27 mouse cellular contexts compared by ENCODE assay signal in genomic region chr9:46085898-46086297, GRCm38 (mm10).
DNase-seq lines count a peak whose midpoint lies in the region; ATAC-seq and TF ChIP-seq lines count a peak whose summit lies in the region.
"Had no signal": no experiment of that assay in that cellular context is flagged by ENCODE, and none has a peak within 500 bp of the region (broad histone marks: within the 10 kb centered on the region; RNA-seq: fewer than 3 reads in every experiment).

No protein-coding gene starts in this region.

- no peak overlapping the region for H3K27ac ChIP-seq in kidney, embryonic 15.5 days
- H3K27ac ChIP-seq in kidney, adult 2 months (ENCODE audit: insufficient read depth, low read depth, low read length): 0 out of 2 replicates have a peak overlapping the region, but pooled peaks have one; percentile 1
- H3K27ac ChIP-seq in liver, postnatal 0 days (ENCODE audit: low read depth): peak overlapping the region; percentile 94
- H3K27ac ChIP-seq: embryonic facial prominence, embryonic 15.5 days; forebrain, embryonic 15.5 days; hindbrain, embryonic 10.5 days; limb, embryonic 15.5 days; lung, embryonic 15.5 days; midbrain, embryonic 13.5 days; neural tube, embryonic 12.5 days had no signal

- no peak for TF ChIP-seq CTCF in kidney, adult 2 months (conservative IDR thresholded peaks at IDR 0.05; ENCODE audit: insufficient read depth, insufficient read length, low read depth, low read length)
- TF ChIP-seq CTCF in liver, postnatal 0 days (IDR thresholded peaks at IDR 0.05; ENCODE audit: low read depth): no peak

- no peak for TF ChIP-seq EP300 in liver, postnatal 0 days (IDR thresholded peaks at IDR 0.05; ENCODE audit: low read depth)

- ATAC-seq in kidney, embryonic 15.5 days (replicated peaks; ENCODE audit: low FRiP score): no peak; the same call in 1 of the 2 replicates
- no peak for ATAC-seq in liver, postnatal 0 days
- ATAC-seq: forebrain, embryonic 15.5 days; hindbrain, embryonic 16.5 days; intestine, postnatal 0 days; midbrain, embryonic 13.5 days had no signal

- H3K4me2 ChIP-seq in kidney, embryonic 15.5 days: no peak overlapping the region
- H3K4me2 ChIP-seq in liver, postnatal 0 days (ENCODE audit: low read depth, low read length): no peak overlapping the region
- H3K4me2 ChIP-seq: embryonic facial prominence, embryonic 15.5 days; forebrain, embryonic 15.5 days; heart, embryonic 11.5 days; limb, embryonic 15.5 days; lung, embryonic 15.5 days; midbrain, embryonic 13.5 days; neural tube, embryonic 12.5 days had no signal

- peak; percentile 75 for DNase-seq in kidney, adult 11 months
- DNase-seq in kidney, adult 2 months: peak; percentile 85
- peak; percentile 60 for DNase-seq in kidney, postnatal 10 days
- DNase-seq in liver, postnatal 0 days: no peak
- no peak for DNase-seq in adrenal gland, adult 2 months
- DNase-seq in cerebellum, adult 8-10 months: no peak
- DNase-seq: adrenal gland, postnatal 25 days; cerebellum, adult 9-10 months; gastrocnemius, postnatal 14 days; heart, adult 11 months; left cerebral cortex, postnatal 4 days; lung, postnatal 36 days; right cerebral cortex, postnatal 4 days; thymus, postnatal 36 days had no signal

- H3K4me1 ChIP-seq in kidney, embryonic 15.5 days: peaks cover 22% of the 10 kb centered on the region
- peaks cover 57% of the 10 kb centered on the region for H3K4me1 ChIP-seq in kidney, adult 2 months (ENCODE audit: control insufficient read depth, insufficient read depth, low read length)
- peaks cover 25% of the 10 kb centered on the region for H3K4me1 ChIP-seq in liver, postnatal 0 days (ENCODE audit: insufficient read depth)
- H3K4me1 ChIP-seq: neural tube, embryonic 12.5 days had no signal

- 55% methylated on average over 7 of the region's 7 CpGs for WGBS in kidney, embryonic 15.5 days
- WGBS in kidney, adult 2 months: 36% methylated on average over 7 of the region's 7 CpGs
- WGBS in liver, postnatal 0 days (ENCODE audit: insufficient replicate concordance): 68% methylated on average over 7 of the region's 7 CpGs

- H3K4me3 ChIP-seq in kidney, embryonic 15.5 days (replicated peaks): no peak overlapping the region
- no peak overlapping the region for H3K4me3 ChIP-seq in kidney, adult 2 months (ENCODE audit: insufficient read depth, low read depth, low read length)
- H3K4me3 ChIP-seq in liver, postnatal 0 days (ENCODE audit: low read depth, low read length): no peak overlapping the region
- H3K4me3 ChIP-seq: embryonic facial prominence, embryonic 15.5 days; forebrain, embryonic 15.5 days; hindbrain, embryonic 10.5 days; left cerebral cortex, adult 2 months; limb, embryonic 15.5 days; lung, embryonic 15.5 days; megakaryocyte, embryonic 14.5 days; midbrain, embryonic 13.5 days; neural tube, embryonic 12.5 days had no signal

- H3K9ac ChIP-seq in kidney, embryonic 15.5 days: no peak overlapping the region
- H3K9ac ChIP-seq in liver, postnatal 0 days (replicated peaks): no peak overlapping the region
- H3K9ac ChIP-seq: embryonic facial prominence, embryonic 15.5 days; forebrain, embryonic 15.5 days; limb, embryonic 15.5 days; lung, embryonic 15.5 days; midbrain, embryonic 13.5 days; neural tube, embryonic 12.5 days had no signal

- no peaks in the 10 kb centered on the region for H3K9me3 ChIP-seq in kidney, embryonic 15.5 days (replicated peaks)
- H3K9me3 ChIP-seq in liver, postnatal 0 days (ENCODE audit: low read length): no peaks in the 10 kb centered on the region
- H3K9me3 ChIP-seq: embryonic facial prominence, embryonic 15.5 days; forebrain, embryonic 15.5 days; hindbrain, embryonic 10.5 days; limb, embryonic 15.5 days; lung, embryonic 15.5 days; megakaryocyte, embryonic 14.5 days; midbrain, embryonic 13.5 days; neural tube, embryonic 12.5 days had no signal

- no peak for TF ChIP-seq POLR2A in kidney, adult 2 months (IDR thresholded peaks at IDR 0.05; ENCODE audit: low read depth, low read length)

- H3K36me3 ChIP-seq in kidney, embryonic 15.5 days: no peaks in the 10 kb centered on the region
- H3K36me3 ChIP-seq in kidney, adult 2 months (ENCODE audit: control insufficient read depth, insufficient read depth, low read length): no peaks in the 10 kb centered on the region
- H3K36me3 ChIP-seq in liver, postnatal 0 days (replicated peaks; ENCODE audit: insufficient read depth, low read length): no peaks in the 10 kb centered on the region
- H3K36me3 ChIP-seq: embryonic facial prominence, embryonic 15.5 days; forebrain, embryonic 15.5 days; hindbrain, embryonic 10.5 days; limb, embryonic 15.5 days; lung, embryonic 15.5 days; midbrain, embryonic 13.5 days; neural tube, embryonic 12.5 days had no signal

- no peaks in the 10 kb centered on the region for H3K27me3 ChIP-seq in kidney, embryonic 15.5 days
- no peaks in the 10 kb centered on the region for H3K27me3 ChIP-seq in kidney, adult 2 months (replicated peaks; ENCODE audit: control insufficient read depth, insufficient read depth, low read length)
- no peaks in the 10 kb centered on the region for H3K27me3 ChIP-seq in liver, postnatal 0 days (ENCODE audit: insufficient read depth, low read length)
- H3K27me3 ChIP-seq: embryonic facial prominence, embryonic 15.5 days; forebrain, embryonic 15.5 days; limb, embryonic 15.5 days; lung, embryonic 15.5 days; megakaryocyte, embryonic 14.5 days; midbrain, embryonic 13.5 days; neural tube, embryonic 12.5 days had no signal

Comparison
In these comparisons a context has a peak if more than half of its experiments do, and no peak if none do; other contexts are left out.
1. DNase-seq: peak in kidney, adult 11 months (single experiment), kidney, adult 2 months (single experiment) and kidney, postnatal 10 days (single experiment); none in liver, postnatal 0 days (single experiment), adrenal gland, adult 2 months (single experiment) and cerebellum, adult 8-10 months (single experiment).